Mouse (Mus musculus) kidney, adult 18-20 months (tissue): ENCODE results near the gene Nnmt.

Experiments used
- DNase-seq: peaks from one replicate; pipeline ENCODE4 v3.0.0; 2021

Nnmt gene

DNA sequence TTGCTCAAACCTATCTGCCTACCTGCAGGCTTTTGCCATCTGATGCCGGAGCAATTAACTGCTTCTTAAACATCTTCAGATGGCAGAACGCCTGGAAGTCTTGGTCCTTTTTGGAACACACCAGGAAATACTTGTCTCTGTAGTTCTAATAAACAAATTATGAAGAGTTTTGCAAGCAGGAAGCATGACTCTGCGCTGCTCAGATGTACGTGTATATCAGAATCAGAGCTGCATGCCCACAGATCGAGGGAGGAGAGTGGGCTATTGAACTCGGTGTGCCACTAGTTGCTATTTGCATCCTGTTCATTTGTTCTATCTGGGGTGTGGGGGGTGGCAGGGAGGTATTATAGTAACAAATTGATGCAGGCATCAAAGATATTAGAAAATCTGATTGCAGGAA is 28.2 kb upstream of the Nnmt start:
- no peak for DNase-seq

GRCm38 (mm10) chr9:48619268-48619667 is 14.3 kb upstream of the Nnmt start:
- DNase-seq = no peak

- peak; percentile 55 for DNase-seq
These were observed 13.6 kb upstream of the Nnmt start for GRCm38 (mm10) chr9:48618589-48618988.

GRCm38 (mm10) chr9:48618111-48618510 is 13.2 kb upstream of the Nnmt start:
- peak; percentile 19 for DNase-seq

GRCm38 (mm10) chr9:48617511-48618010 is 12.6 kb upstream of the Nnmt start:
- DNase-seq = no peak

- no peak for DNase-seq
These were observed 8.3 kb upstream of the Nnmt start for GRCm38 (mm10) chr9:48613221-48613620.

- DNase-seq = peak; percentile 11
These were observed 7.6 kb upstream of the Nnmt start for GRCm38 (mm10) chr9:48612542-48612941.

GRCm38 (mm10) chr9:48611032-48611431 is 6.1 kb upstream of the Nnmt start:
- no peak for DNase-seq

- no peak for DNase-seq
These were observed 4.8 kb upstream of the Nnmt start for GRCm38 (mm10) chr9:48609734-48610133.

- no peak for DNase-seq
These were observed 2.5 kb upstream of the Nnmt start for GRCm38 (mm10) chr9:48607417-48607816.

DNA sequence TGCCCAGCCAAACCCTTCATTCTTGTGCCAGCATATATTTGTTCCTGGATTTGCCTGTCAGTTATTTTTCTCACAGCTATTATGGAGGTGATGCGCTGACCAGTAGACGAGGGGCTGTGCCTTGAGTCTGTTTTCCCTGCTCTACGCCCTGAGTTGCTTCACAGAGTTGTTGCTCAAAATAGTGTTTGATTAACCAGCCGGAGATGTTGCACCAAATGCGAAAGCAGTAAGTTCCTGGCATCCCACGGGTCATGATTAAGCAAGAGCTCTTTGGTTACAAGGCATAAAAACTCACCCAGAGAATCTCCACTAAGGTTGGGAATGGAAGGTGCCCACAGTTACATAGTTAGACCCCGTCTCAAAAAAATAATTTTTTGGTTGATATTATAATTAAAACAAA is 1.2 kb upstream of the Nnmt start:
- DNase-seq = no peak

- no peak for DNase-seq
These were observed 744 bp upstream of the Nnmt start for GRCm38 (mm10) chr9:48605697-48606096.

GRCm38 (mm10) chr9:48604226-48604625 is 727 bp downstream of the Nnmt start:
- DNase-seq = no peak

- DNase-seq = no peak
These were observed 4.1 kb downstream of the Nnmt start for GRCm38 (mm10) chr9:48600881-48601280.

DNA sequence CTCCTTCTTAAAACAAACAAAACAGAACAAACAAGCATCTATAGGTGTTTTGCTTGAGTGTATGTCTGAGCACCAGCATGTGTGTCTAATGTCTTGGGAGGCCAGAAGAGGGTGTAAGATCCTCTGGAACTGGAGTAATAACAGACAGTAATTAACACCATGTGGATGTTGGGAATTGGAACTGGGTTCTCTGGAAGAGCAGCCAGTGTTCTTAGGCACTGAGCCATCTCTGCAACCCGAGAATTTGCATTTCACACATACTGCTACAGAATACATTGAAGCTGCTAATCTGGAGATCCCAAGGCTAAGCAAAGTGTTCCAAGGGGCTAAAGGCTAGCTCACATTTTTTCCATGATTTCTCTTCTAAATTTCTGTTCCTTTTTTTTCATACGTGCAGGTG is 4.9 kb downstream of the Nnmt start:
- no peak for DNase-seq

DNA sequence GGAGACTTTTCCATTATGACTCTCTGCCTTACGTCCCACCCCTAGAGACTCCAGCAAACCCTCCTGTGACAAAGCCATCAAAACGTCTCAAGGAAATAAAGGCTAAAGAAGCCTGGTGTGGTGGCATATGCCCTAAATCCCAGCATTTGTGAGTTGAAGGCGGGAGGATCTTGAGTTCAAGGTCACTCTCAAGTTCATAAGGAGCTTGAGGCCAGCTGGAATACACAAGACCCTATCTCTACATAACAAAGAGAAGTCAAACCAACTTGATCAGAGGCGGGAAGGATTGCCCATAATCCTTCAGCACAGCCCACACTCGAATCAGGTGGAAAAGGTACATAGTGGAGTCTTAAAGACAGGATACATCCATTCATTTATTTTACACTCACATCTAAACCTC is 7.5 kb downstream of the Nnmt start:
- no peak for DNase-seq

GRCm38 (mm10) chr9:48596924-48597323 is 8.0 kb downstream of the Nnmt start:
- DNase-seq = no peak

- DNase-seq = no peak
These were observed 11.0 kb downstream of the Nnmt start for GRCm38 (mm10) chr9:48593915-48594314.

DNA sequence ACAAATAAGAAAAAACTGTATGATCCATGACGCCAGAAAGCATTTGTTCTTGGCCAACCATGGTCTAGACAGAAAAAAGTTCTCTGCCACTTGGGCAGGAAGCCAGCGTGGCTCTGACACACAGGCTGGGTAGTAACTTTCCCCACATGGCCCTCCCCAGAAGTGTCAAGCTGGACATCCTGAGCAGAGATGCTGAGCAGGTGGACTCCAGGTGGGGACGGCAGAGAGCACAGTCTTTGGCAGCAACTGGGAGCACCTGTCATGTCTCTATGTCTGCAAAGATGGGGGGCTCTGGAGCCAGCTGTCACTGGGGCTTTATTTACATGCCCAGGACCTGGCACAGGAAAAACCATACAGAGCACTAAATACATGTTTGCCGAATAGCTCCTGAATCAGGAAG is 14.3 kb downstream of the Nnmt start:
- DNase-seq = no peak

- peak; percentile 62 for DNase-seq
These were observed 18.6 kb downstream of the Nnmt start for GRCm38 (mm10) chr9:48586332-48586731.

DNA sequence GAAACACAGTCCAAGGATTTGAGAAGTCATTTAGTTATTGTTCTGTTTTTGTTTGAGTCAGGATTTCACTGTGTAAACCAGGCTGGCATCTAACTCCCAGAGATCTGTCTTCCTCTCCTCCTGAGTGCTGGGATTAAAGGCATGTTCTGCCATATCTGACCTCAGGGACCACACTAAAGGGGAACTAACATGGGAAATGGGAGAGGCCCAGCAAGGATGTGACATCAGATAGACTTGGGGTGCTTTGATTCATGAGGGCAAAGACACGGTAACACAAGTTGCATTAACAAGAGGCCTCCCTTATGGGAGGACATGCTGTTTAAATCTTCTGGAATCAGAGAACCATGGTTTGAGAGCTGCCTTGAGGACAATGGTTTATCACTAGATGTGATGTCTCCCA is 24.1 kb downstream of the Nnmt start:
- DNase-seq = no peak

DNA sequence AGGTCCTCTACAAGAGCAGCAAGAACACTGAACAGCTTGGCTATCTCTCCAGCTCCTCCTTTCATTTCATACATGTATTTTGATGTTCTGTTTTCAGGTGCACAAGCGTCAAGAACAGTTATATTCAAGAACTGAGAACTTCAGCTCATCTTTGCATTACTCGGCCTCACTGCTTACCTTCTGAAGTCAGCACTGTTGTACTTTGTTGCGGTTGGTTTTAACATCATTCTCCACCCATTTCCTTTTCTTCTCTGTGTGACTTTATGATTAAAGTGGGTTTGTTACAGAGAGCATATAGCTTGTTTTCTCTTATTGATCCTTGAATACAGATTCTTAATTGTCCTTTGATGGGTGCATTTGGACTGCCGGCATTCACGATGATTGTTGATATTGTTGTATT is 42.6 kb downstream of the Nnmt start:
- DNase-seq = no peak

DNA sequence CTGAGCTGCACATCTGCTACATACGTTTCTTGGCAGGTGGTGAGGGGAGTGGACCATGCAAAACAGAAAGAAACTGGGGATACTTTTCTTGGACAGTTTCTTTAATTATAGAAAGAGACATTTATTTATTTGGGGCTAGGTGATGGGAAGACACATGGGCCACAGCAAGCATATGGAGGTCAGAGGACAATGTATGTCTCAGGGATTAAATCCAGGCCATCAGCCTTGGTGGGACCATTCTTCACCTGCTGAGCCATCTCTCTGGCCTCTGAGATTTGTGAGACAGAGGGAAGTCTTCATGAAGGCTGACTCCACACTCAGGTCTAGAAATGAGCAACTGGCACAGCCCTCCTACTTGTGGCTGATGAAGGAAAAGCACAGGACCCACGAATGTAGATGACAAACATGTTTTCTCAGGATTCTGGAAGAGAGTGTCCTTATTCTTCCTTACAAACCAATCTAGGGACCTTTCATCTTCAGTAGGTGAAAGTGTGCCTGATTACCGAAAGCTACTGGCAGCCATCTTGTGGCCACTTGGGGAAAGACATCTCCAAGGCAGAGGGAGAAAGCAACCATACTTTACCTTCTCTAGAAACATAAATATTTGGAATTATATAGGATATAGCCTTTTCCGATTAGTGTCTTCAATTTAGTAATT is 45.3 kb downstream of the Nnmt start:
- peak; percentile 48 for DNase-seq

- no peak for DNase-seq
These were observed 46.3 kb downstream of the Nnmt start for GRCm38 (mm10) chr9:48558637-48559036.

- no peak for DNase-seq
These were observed 55.9 kb downstream of the Nnmt start for GRCm38 (mm10) chr9:48549056-48549455.
